Mouse (Mus musculus) forebrain, embryonic 13.5 days (tissue): ENCODE measurements around the gene Cnn3. TPM values are rescaled to one million over a fixed set of nuclear protein-coding genes. Genes with fewer than 3 reads are reported as not detected.

Source experiments
- ATAC-seq: fragments of 200-750 bp; cut with Nextera tagmentation; 2 replicates; pipeline ENCODE4 v1.8.0; 2017
- H3K27ac ChIP-seq: fragments of 300-500 bp; sonication (generic); 2 replicates; pipeline ENCODE4 v1.5.1; 2015; ENCODE audit warnings: inconsistent platforms, mild to moderate bottlenecking, moderate library complexity
- H3K27me3 ChIP-seq: fragments of 300-500 bp; sonication (generic); 2 replicates; pipeline ENCODE4 v1.6.1; 2015; ENCODE audit warnings: mild to moderate bottlenecking, inconsistent platforms
- H3K36me3 ChIP-seq: fragments of 300-500 bp; sonication (generic); 2 replicates; pipeline ENCODE4 v1.6.1; 2015; ENCODE audit warnings: mild to moderate bottlenecking, inconsistent platforms; ENCODE audit not compliant: poor library complexity, severe bottlenecking
- H3K4me1 ChIP-seq: fragments of 300-500 bp; sonication (generic); 2 replicates; pipeline ENCODE4 v1.6.1; 2015; ENCODE audit warnings: inconsistent platforms
- H3K4me2 ChIP-seq: fragments of 300-500 bp; sonication (generic); 2 replicates; pipeline ENCODE4 v1.6.1; 2015; ENCODE audit warnings: inconsistent platforms, mild to moderate bottlenecking, moderate library complexity
- H3K4me3 ChIP-seq: fragments of 300-500 bp; sonication (generic); 2 replicates; pipeline ENCODE4 v1.5.1; 2015; ENCODE audit warnings: mild to moderate bottlenecking, inconsistent platforms
- H3K9ac ChIP-seq: fragments of 300-500 bp; sonication (generic); 2 replicates; pipeline ENCODE4 v1.6.1; 2015; ENCODE audit warnings: mild to moderate bottlenecking, inconsistent platforms
- H3K9me3 ChIP-seq: fragments of 300-500 bp; sonication (generic); replicated peaks from 2 replicates; pipeline ENCODE4 v1.6.1; 2016; ENCODE audit warnings: inconsistent platforms
- WGBS: fragments of 180-500 bp; shearing (Covaris S2); methylation state at CpG from one replicate; pipeline ENCODE4 v1.1.7; 2015; 5-methylcytosine and 5-hydroxymethylcytosine counted together
- polyA plus RNA-seq: library from polyadenylated mRNA; unstranded; fragments of >200 nt; fragmentation: Nextera tagmentation; extraction: Ambion mirVana; gene quantifications from 2 replicates; pipeline ENCODE4 v1.2.1, GENCODE M21; 2015

The Cnn3 gene
- polyA plus RNA-seq, 1 experiment from 2014 or later, result 770 TPM

GRCm38 (mm10) chr3:121506175-121506574, 79.9 kb downstream of the Cnn3 start:
- WGBS, result 89% methylated on average over 8 of the region's 8 CpGs
- no peak overlapping the region for H3K27ac ChIP-seq
- no peak overlapping the region for H3K4me3 ChIP-seq
- no peak overlapping the region for H3K9ac ChIP-seq
- no peak for ATAC-seq
- no peaks in the 10 kb centered on the region; the same call in 1 of the 2 replicates for H3K4me1 ChIP-seq
- H3K27me3 ChIP-seq, result no peaks in the 10 kb centered on the region
- H3K9me3 ChIP-seq, result no peaks in the 10 kb centered on the region
- H3K4me2 ChIP-seq, result no peak overlapping the region
- H3K36me3 ChIP-seq, result no peaks in the 10 kb centered on the region

- Histone ChIP-seq H3K4me1 (no peaks in the 10 kb centered on the region; the same call in 1 of the 2 replicates), H3K36me3 (no peaks in the 10 kb centered on the region), H3K27me3 (no peaks in the 10 kb centered on the region), H3K27ac (no peak overlapping the region), H3K4me2 (no peak overlapping the region), H3K9ac (no peak overlapping the region), H3K9me3 (no peaks in the 10 kb centered on the region), H3K4me3 (no peak overlapping the region)
- no peak for ATAC-seq
- WGBS, result 89% methylated on average over 7 of the region's 7 CpGs
Measured at GRCm38 (mm10) chr3:121506756-121507155, 80.5 kb downstream of the Cnn3 start.

GRCm38 (mm10) chr3:121507678-121508077, 81.4 kb downstream of the Cnn3 start:
- no peak overlapping the region for H3K27ac ChIP-seq
- ATAC-seq, result no peak
- H3K4me2 ChIP-seq, result no peak overlapping the region
- no peaks in the 10 kb centered on the region for H3K27me3 ChIP-seq
- no peaks in the 10 kb centered on the region; the same call in 1 of the 2 replicates for H3K4me1 ChIP-seq
- WGBS, result 94% methylated on average over 14 of the region's 14 CpGs
- H3K9me3 ChIP-seq, result no peaks in the 10 kb centered on the region
- no peaks in the 10 kb centered on the region for H3K36me3 ChIP-seq
- no peak overlapping the region for H3K4me3 ChIP-seq
- no peak overlapping the region for H3K9ac ChIP-seq

Other genes with a start within 250 kb of the Cnn3 start
- 2.1 and 2.4 TPM in 2 replicates for gene Tmem56, start 143.4 kb upstream of the Cnn3 start, polyA plus RNA-seq
- gene Alg14, start 134.7 kb upstream of the Cnn3 start, polyA plus RNA-seq, result 33.1 and 34.8 TPM in 2 replicates
- gene Slc44a3, start 105.9 kb downstream of the Cnn3 start, polyA plus RNA-seq, result 0.39 and 0.57 TPM in 2 replicates
- not detected in 2 replicates for gene 4930432M17Rik, start 244.3 kb downstream of the Cnn3 start, polyA plus RNA-seq